Mouse (Mus musculus) layer of hippocampus, postnatal 10 days (tissue): ENCODE results near the gene Ankrd40. TPM values are rescaled to one million over a fixed set of nuclear protein-coding genes. Genes with fewer than 3 reads are reported as not detected.

Experiments used
- total RNA-seq, 2 experiments: library from RNA; stranded (reverse); gene quantifications; 2 replicates each; pipeline ENCODE4 v1.2.3; 2021

Ankrd40 gene
- total RNA-seq, 2 experiments from 2014 or later: 74.1 to 83.6 TPM

Other genes starting within 250 kb of the Ankrd40 start
- gene Tob1, start 116.5 kb upstream of the Ankrd40 start, total RNA-seq: 10 to 100 TPM; 29.2 to 31.3 TPM
- 1 to 10 TPM; 1.5 to 2.0 TPM for gene Wfikkn2, start 82.0 kb upstream of the Ankrd40 start, total RNA-seq
- not detected for gene Gm21885, start 46.1 kb upstream of the Ankrd40 start, total RNA-seq
- 100 to 1,000 TPM; 127 to 142 TPM for gene Luc7l3, start 6.0 kb upstream of the Ankrd40 start, total RNA-seq
- 1 to 10 TPM; 1.8 to 2.2 TPM for gene Abcc3, start 65.0 kb downstream of the Ankrd40 start, total RNA-seq
- gene Cacna1g, start 146.2 kb downstream of the Ankrd40 start, total RNA-seq: 100 to 1,000 TPM; 111 to 128 TPM
- gene Spata20, start 158.2 kb downstream of the Ankrd40 start, total RNA-seq: 1 to 10 TPM; 1.0 to 2.1 TPM
- 1 to 10 TPM; 3.1 to 3.3 TPM for gene Epn3, start 172.0 kb downstream of the Ankrd40 start, total RNA-seq
- 1 to 10 TPM; 1.3 to 2.7 TPM for gene Mycbpap, start 193.7 kb downstream of the Ankrd40 start, total RNA-seq
- 10 to 100 TPM; 13.1 to 14.1 TPM for gene Rsad1, start 221.3 kb downstream of the Ankrd40 start, total RNA-seq
- gene Chad, start 237.0 kb downstream of the Ankrd40 start, total RNA-seq: 1 to 10 TPM in 1 of 2 experiments, under 1 TPM in 1; 0.78 to 1.4 TPM